Mouse (Mus musculus) forebrain, embryonic 14.5 days (tissue): ENCODE results near the gene Kifap3. TPM values are rescaled to one million over a fixed set of nuclear protein-coding genes. Genes with fewer than 3 reads are reported as not detected.

ENCODE experiments used
- ATAC-seq: fragments of 200-750 bp; cut with Nextera tagmentation; 2 replicates; pipeline ENCODE4 v1.8.0; 2017; ENCODE audit warnings: mild to moderate bottlenecking, moderate library complexity
- DNase-seq: peaks from one replicate; pipeline ENCODE4 v3.0.0-alpha.2; 2015; ENCODE audit warnings: low spot score
- H3K27ac ChIP-seq: fragments of 300-500 bp; sonication (generic); 2 replicates; pipeline ENCODE4 v1.5.1; 2014; ENCODE audit warnings: low read depth, mild to moderate bottlenecking, control low read depth, low read length, moderate library complexity
- H3K27me3 ChIP-seq: fragments of 300-500 bp; sonication (generic); replicated peaks from 2 replicates; pipeline ENCODE4 v1.6.1; 2014; ENCODE audit warnings: low read length, control low read depth, mixed read lengths; ENCODE audit not compliant: control insufficient read depth, insufficient read depth
- H3K36me3 ChIP-seq: fragments of 300-500 bp; sonication (generic); 2 replicates; pipeline ENCODE4 v1.6.1; 2014; ENCODE audit warnings: low read length, control low read depth; ENCODE audit not compliant: control insufficient read depth, insufficient read depth
- H3K4me1 ChIP-seq: fragments of 300-500 bp; sonication (generic); 2 replicates; pipeline ENCODE4 v1.6.1; 2014; ENCODE audit warnings: antibody characterized with exemption, low read length, control low read depth; ENCODE audit not compliant: control insufficient read depth, insufficient read depth
- H3K4me2 ChIP-seq: fragments of 300-500 bp; sonication (generic); 2 replicates; pipeline ENCODE4 v1.6.1; 2014; ENCODE audit warnings: mild to moderate bottlenecking, control low read depth, low read length
- H3K4me3 ChIP-seq: fragments of 300-500 bp; sonication (generic); 2 replicates; pipeline ENCODE4 v1.5.1; 2014; ENCODE audit warnings: low read depth, low read length, control low read depth
- H3K9ac ChIP-seq: fragments of 300-500 bp; sonication (generic); 2 replicates; pipeline ENCODE4 v1.6.1; 2014; ENCODE audit warnings: mild to moderate bottlenecking, low read length, control low read depth, moderate library complexity
- H3K9me3 ChIP-seq: fragments of 300-500 bp; sonication (generic); replicated peaks from 2 replicates; pipeline ENCODE4 v1.6.1; 2016; ENCODE audit warnings: low read length, control low read depth, mixed read lengths; ENCODE audit not compliant: control insufficient read depth
- WGBS: fragments of 180-500 bp; shearing (Covaris S2); extraction: QIAGEN DNeasy Blood & Tissue Kit; methylation state at CpG from one replicate; pipeline ENCODE4 v1.1.7; 2014; 5-methylcytosine and 5-hydroxymethylcytosine counted together
- polyA plus RNA-seq: library from polyadenylated mRNA; unstranded; fragments of >200 nt; fragmentation: Nextera tagmentation; extraction: Ambion mirVana; gene quantifications from 2 replicates; pipeline ENCODE4 v1.2.1, GENCODE M21; 2014

Gene Kifap3
- polyA plus RNA-seq, 1 experiment from 2014 or later: 104 TPM

GRCm38 (mm10) chr1:163907007-163907811 is 127.8 kb downstream of the Kifap3 start:
- no peaks in the 10 kb centered on the region for H3K36me3 ChIP-seq
- DNase-seq (no peak), ATAC-seq (no peak)
- no peaks in the 10 kb centered on the region for H3K4me1 ChIP-seq
- H3K27me3 ChIP-seq: no peaks in the 10 kb centered on the region
- no peak overlapping the region for H3K9ac ChIP-seq
- H3K4me2 ChIP-seq: no peak overlapping the region
- H3K4me3 ChIP-seq: no peak overlapping the region
- 78% methylated on average over 4 of the region's 4 CpGs for WGBS
- H3K27ac ChIP-seq: no peak overlapping the region
- H3K9me3 ChIP-seq: no peaks in the 10 kb centered on the region

- Histone ChIP-seq H3K4me2 (no peak overlapping the region), H3K36me3 (no peaks in the 10 kb centered on the region), H3K9ac (no peak overlapping the region), H3K4me3 (no peak overlapping the region), H3K9me3 (no peaks in the 10 kb centered on the region), H3K27ac (no peak overlapping the region), H3K4me1 (no peaks in the 10 kb centered on the region), H3K27me3 (no peaks in the 10 kb centered on the region)
- DNase-seq (peak; percentile 9), ATAC-seq (peak; percentile 49; the same call in 1 of the 2 replicates)
- 67% methylated on average over 11 of the region's 11 CpGs for WGBS
Measured at GRCm38 (mm10) chr1:163908389-163908788, 129.0 kb downstream of the Kifap3 start.

GRCm38 (mm10) chr1:163910343-163910742 is 131.0 kb downstream of the Kifap3 start:
- H3K9ac ChIP-seq: no peak overlapping the region
- WGBS: 10% methylated on average over 2 of the region's 2 CpGs
- peak; percentile 77; the same call in 1 of the 2 replicates for ATAC-seq
- peak; percentile 78 for DNase-seq
- H3K36me3 ChIP-seq: no peaks in the 10 kb centered on the region
- no peak overlapping the region for H3K4me2 ChIP-seq
- H3K9me3 ChIP-seq: no peaks in the 10 kb centered on the region
- no peaks in the 10 kb centered on the region for H3K27me3 ChIP-seq
- H3K27ac ChIP-seq: no peak overlapping the region
- no peaks in the 10 kb centered on the region for H3K4me1 ChIP-seq
- no peak overlapping the region for H3K4me3 ChIP-seq

- no peak overlapping the region for H3K27ac ChIP-seq
- 95% methylated on average over 9 of the region's 9 CpGs for WGBS
- no peaks in the 10 kb centered on the region for H3K36me3 ChIP-seq
- H3K9ac ChIP-seq: no peak overlapping the region
- no peak overlapping the region for H3K4me3 ChIP-seq
- no peaks in the 10 kb centered on the region for H3K4me1 ChIP-seq
- no peaks in the 10 kb centered on the region for H3K9me3 ChIP-seq
- H3K4me2 ChIP-seq: no peak overlapping the region
- H3K27me3 ChIP-seq: no peaks in the 10 kb centered on the region
- DNase-seq (no peak), ATAC-seq (0 out of 2 replicates have a peak, but pooled peaks have one; percentile 27)
Measured at GRCm38 (mm10) chr1:163910785-163911184, 131.4 kb downstream of the Kifap3 start.

GRCm38 (mm10) chr1:163911981-163912380 is 132.6 kb downstream of the Kifap3 start:
- Histone ChIP-seq H3K27ac (no peak overlapping the region), H3K4me3 (no peak overlapping the region), H3K9me3 (no peaks in the 10 kb centered on the region), H3K9ac (no peak overlapping the region), H3K4me2 (no peak overlapping the region), H3K4me1 (no peaks in the 10 kb centered on the region), H3K36me3 (peaks cover 2% of the 10 kb centered on the region; the same call in 1 of the 2 replicates), H3K27me3 (no peaks in the 10 kb centered on the region)
- ATAC-seq: no peak
- WGBS: 91% methylated on average over 11 of the region's 11 CpGs
- no peak for DNase-seq

GRCm38 (mm10) chr1:163917349-163918160 is 138.2 kb downstream of the Kifap3 start:
- H3K36me3 ChIP-seq: peaks cover 6% of the 10 kb centered on the region; the same call in 1 of the 2 replicates
- H3K4me1 ChIP-seq: no peaks in the 10 kb centered on the region
- H3K27ac ChIP-seq: no peak overlapping the region
- WGBS: 94% methylated on average over 5 of the region's 5 CpGs
- no peaks in the 10 kb centered on the region for H3K9me3 ChIP-seq
- H3K27me3 ChIP-seq: no peaks in the 10 kb centered on the region
- H3K4me2 ChIP-seq: no peak overlapping the region
- ATAC-seq (no peak), DNase-seq (no peak)
- H3K4me3 ChIP-seq: no peak overlapping the region
- no peak overlapping the region for H3K9ac ChIP-seq

GRCm38 (mm10) chr1:163924093-163924492 is 144.7 kb downstream of the Kifap3 start:
- no peak overlapping the region for H3K4me2 ChIP-seq
- H3K4me3 ChIP-seq: no peak overlapping the region
- H3K9ac ChIP-seq: no peak overlapping the region
- ATAC-seq (no peak), DNase-seq (no peak)
- 89% methylated on average over 8 of the region's 8 CpGs for WGBS
- H3K27ac ChIP-seq: no peak overlapping the region
- H3K27me3 ChIP-seq: no peaks in the 10 kb centered on the region
- no peaks in the 10 kb centered on the region for H3K36me3 ChIP-seq
- no peaks in the 10 kb centered on the region for H3K4me1 ChIP-seq
- no peaks in the 10 kb centered on the region for H3K9me3 ChIP-seq

- H3K27ac ChIP-seq: peak within 1 kb of the TSS; percentile 91
Measured at GRCm38 (mm10) chr1:163928846-163929245, 149.5 kb downstream of the Kifap3 start, which contains the start of gene Scyl3. Gene Scyl3, plus strand, starts transcription at chr1:163929100.

More at GRCm38 (mm10) chr1:163928846-163929245, 149.5 kb downstream of the Kifap3 start, which contains the start of gene Scyl3:
- H3K4me1 ChIP-seq: peaks cover 6% of the 10 kb centered on the region; the same call in 1 of the 2 replicates
- ATAC-seq (no peak), DNase-seq (no peak)
- 79% methylated on average over 7 of the region's 7 CpGs for WGBS
- peak within 1 kb of the TSS; percentile 93 for H3K9ac ChIP-seq
- H3K27me3 ChIP-seq: no peaks in the 10 kb centered on the region
- H3K4me3 ChIP-seq: peak within 1 kb of the TSS; percentile 92
- no peaks in the 10 kb centered on the region for H3K9me3 ChIP-seq
- H3K4me2 ChIP-seq: peak within 1 kb of the TSS; percentile 77
- peaks cover 4% of the 10 kb centered on the region for H3K36me3 ChIP-seq
